Mouse (Mus musculus) gastrocnemius, postnatal 10 days (tissue): ENCODE measurements around the gene Spaca6. TPM values are rescaled to one million over a fixed set of nuclear protein-coding genes. Genes with fewer than 3 reads are reported as not detected.

ENCODE experiments used
- microRNA-seq, 2 experiments: library from miRNA; unstranded; fragments of <30 nt; microRNA quantifications; one replicate each; pipeline ENCODE4 v1.2.0; 2021
- total RNA-seq, 2 experiments: library from RNA; stranded (reverse); gene quantifications; 2 replicates each; pipeline ENCODE4 v1.2.3; 2021

Gene Spaca6
- total RNA-seq, 2 experiments from 2014 or later, result 14.3 to 28.7 TPM

Small RNA genes within 50 kb of the gene (microRNA-seq; reads per million reads assigned to microRNA genes)
- gene Gm25927 (0 reads per million in 2 experiments), gene Mir125a (1,228 to 2,664 reads per million in 2 experiments), gene Mir99b (4,899 to 5,021 reads per million in 2 experiments), gene Mirlet7e (0 reads per million in 2 experiments)

Other genes with a start within 250 kb of the Spaca6 start
- 10 to 100 TPM; 91.2 to 95.0 TPM for gene Lnpep, start 202.1 kb upstream of the Spaca6 start, total RNA-seq
- gene Vmn2r90, start 123.4 kb upstream of the Spaca6 start, total RNA-seq, result not detected
- gene Has1, start 28.0 kb downstream of the Spaca6 start, total RNA-seq, result under 1 TPM; 0.09 to 0.19 TPM
- gene Fpr1, start 56.8 kb downstream of the Spaca6 start, total RNA-seq, result under 1 TPM in 1 of 2 experiments, not detected in 1; 0.32 TPM
- under 1 TPM in 1 of 2 experiments, not detected in 1; 0.47 TPM for gene Fpr2, start 60.7 kb downstream of the Spaca6 start, total RNA-seq
- not detected for gene Fpr3, start 60.7 kb downstream of the Spaca6 start, total RNA-seq
- not detected for gene Fpr-rs4, start 194.6 kb downstream of the Spaca6 start, total RNA-seq
- gene Vmn2r124, start 222.3 kb downstream of the Spaca6 start, total RNA-seq, result not detected